Mouse (Mus musculus) heart, adult 2 months (tissue): ENCODE measurements around the gene Fam213a.

ENCODE experiments used
- CTCF ChIP-seq: fragments of 200-600 bp; IDR thresholded peaks from 2 replicates; pipeline ENCODE4 v1.8.1; 2022; ENCODE audit warnings: antibody characterized with exemption, mild to moderate bottlenecking, moderate library complexity
- EP300 ChIP-seq: fragments of 200-500 bp; IDR thresholded peaks from 2 replicates; pipeline ENCODE4 v1.6.1; 2011; ENCODE audit warnings: low read depth, low read length, control low read depth; ENCODE audit not compliant: insufficient read depth
- POLR2A ChIP-seq: fragments of 200-500 bp; IDR thresholded peaks from 2 replicates; pipeline ENCODE4 v1.6.1; 2011; ENCODE audit warnings: mild to moderate bottlenecking, low read depth, low read length, control low read depth; ENCODE audit not compliant: insufficient read depth

DNA sequence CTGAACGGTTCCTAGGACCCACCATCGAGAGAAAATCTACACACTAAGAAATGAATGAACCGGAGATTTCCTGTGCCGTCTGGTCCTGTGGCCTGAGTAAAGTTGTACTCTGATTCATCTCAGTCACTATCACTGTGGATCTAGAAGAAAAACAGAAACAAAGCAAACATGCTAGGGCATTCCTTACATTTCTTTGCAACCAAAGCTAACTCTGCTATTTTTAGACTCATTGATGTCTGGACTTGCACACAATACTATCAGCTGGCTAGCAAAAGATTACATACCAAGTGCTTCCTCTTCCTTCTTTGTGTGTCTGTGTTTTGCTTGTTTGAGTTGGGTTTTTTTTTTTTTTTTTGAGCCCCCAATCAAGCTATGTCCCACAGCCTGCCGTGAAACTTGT lies 3.9 kb upstream of the Fam213a start:
- TF ChIP-seq EP300 (no peak), CTCF (no peak), POLR2A (no peak)
